Mouse (Mus musculus) mouse trophoblast stem cell (cell line): Measurements from ENCODE around the gene Tex2.

Source experiments
- in situ Hi-C, 2 experiments: fragments of 300-500 bp; cut with MseI, MboI; formaldehyde crosslinking; loops; 2 replicates in 1 of 2; 3 replicates in 1 of 2; pipeline ENCODE4 v1.15.1; 2025

The Tex2 gene

DNA sequence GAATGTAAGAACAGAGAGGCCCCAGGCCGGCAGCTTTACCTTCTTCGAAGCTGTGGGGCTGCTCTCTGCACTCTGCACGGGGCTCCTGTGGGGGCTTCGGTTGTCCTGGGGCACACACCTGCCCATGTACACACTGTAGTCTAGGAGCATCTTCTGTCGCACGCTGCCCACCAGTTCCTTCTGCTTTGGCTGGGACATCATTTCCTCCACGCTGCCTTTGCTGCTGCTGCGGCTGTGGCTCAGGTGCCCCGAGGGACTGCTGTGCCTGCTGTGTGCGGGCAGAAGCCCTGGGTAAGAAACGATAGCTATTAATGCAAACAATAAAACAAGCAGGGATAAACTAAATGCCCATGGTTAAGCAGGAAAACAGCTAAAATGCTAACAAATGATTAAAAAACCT is 69.1 kb downstream of the Tex2 start:
- in situ Hi-C loops = no loop called here

DNA sequence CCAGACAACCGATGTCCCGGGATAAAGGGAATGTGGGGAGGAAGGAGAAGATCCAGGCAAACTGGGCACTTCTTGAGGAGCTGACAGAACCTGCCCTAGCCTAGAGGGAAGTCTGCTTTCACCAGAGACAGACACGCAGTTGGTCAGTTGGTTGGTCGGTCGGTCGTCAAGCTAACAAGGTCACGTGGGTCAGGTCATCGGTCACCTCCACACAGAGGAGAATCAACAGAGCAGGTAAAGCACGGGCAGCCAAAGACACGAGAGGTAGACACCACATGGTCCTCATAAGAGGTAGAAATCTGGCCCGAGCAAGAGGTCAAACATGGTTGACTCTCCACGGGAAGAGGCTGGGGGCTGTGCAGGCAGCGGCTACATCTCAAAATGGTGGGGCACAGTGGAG is 70.2 kb downstream of the Tex2 start:
- in situ Hi-C loops = no loop called here

DNA sequence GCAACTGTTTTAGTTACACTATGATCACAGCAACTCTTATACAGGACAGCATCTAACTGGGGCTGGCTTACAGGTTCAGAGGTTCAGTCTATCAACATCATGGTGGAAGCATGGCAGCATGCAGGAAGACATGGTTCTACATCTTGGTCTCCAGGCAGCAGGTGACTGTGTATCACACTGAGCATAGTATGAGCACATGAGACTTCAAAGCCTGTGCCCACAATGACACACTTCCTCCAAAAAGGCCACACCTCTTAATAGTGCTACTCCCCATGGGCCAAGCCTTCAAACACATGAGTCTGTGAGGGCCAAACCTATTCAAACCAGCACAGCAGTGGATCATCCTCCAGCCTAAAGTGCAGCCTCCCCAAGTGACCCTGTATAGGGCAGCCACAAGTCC is 70.8 kb downstream of the Tex2 start:
- in situ Hi-C loops = no loop called here

DNA sequence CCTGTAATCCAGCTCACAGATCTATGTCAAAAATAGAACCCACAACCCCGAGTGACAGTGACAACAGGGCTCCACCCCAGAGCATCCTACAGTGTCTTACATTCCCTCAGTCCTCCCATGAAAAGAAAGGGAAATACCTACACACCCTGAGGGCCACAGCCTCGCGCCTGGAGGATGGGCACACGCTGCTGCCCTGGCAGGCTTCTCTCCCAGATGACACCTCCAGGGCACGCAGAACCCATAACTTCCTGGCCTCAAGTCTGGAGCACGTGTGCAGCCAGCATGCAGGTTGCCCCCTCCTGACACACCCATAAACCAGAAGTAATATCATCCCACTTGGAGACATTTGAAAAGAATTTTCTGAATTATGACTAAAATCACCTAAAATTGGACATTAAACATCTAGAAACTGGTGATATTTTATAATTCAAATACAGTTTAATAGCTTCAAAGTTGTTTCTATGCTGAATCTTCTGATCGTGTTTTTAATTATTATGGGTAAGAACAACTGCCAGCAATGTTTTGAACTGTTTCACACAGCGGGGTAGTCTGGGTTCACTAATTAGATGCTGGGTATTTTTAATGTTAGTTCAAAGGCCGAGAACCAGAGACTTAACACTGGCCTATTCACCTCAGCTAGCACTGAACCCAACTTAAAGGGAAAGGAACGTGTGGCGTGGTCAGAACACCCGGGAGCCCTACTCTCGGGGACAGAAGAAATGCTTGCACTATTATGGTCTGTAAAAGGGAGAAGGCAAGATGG is 72.5 kb downstream of the Tex2 start:
- in situ Hi-C loops = no loop called here

DNA sequence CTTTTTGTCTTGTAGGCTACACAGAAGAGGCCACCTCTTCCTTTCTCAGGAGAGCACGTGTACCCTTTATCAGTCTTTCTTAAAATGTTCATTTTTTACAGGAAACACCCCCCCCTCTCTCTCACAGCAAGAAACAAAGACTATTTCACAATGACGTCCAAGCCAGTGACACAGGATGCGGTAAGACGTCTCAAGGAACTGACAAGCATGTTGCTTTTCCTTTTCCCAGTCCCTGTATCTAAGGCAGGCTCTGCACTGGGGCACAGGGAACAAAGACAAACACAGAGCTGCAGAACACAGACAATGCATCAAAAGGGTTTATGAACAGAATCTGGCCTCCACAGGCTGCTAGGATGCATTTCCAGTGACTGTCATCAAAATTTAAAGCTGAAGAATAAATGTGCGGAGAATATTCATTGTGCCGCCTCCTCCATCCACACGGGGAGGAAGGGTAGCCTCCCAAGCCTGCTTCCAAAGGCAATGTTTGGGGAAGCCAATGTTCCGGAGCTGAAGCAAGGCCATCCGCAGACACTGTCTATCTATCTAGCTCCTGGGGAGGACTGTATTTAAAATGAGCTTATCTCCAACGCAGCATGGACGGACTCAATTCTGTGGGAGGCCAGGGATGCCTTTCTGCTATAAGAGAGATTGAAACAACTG is 76.8 kb downstream of the Tex2 start:
- in situ Hi-C loops = loop anchor here in 1 of 2 experiments (10.0 kb wide), 1 partner anchor 88 kb away; no protein-coding TSS in a partner anchor

DNA sequence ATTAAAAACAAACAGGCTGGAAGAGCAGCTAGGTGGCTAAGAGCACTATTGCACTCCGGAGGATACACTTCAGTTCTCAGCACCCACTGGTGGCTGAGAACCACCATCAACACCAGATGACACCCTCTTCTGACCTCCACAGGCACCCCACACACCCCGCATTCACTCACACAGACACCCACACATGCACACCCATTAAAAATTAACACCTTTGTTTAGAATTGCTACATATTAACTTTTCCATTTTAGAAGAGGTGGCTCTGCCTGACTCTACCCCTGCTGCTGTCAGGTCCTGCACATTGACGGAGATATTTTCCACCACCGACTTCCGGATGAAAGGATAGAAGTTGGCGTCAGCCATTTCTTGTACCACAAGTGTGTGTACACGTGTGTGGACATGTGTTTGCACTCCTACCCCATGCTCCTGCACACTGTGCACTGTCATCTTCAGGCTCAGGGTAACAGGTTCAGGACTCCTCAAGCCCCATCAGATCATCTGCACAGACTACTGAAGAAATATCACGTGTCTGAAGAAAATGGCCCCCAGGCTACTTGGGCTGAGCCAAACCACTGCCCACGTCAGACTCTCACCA is 77.5 kb downstream of the Tex2 start:
- in situ Hi-C loops = loop anchor here in 1 of 2 experiments (10.0 kb wide), 1 partner anchor 89 kb away; no protein-coding TSS in a partner anchor

DNA sequence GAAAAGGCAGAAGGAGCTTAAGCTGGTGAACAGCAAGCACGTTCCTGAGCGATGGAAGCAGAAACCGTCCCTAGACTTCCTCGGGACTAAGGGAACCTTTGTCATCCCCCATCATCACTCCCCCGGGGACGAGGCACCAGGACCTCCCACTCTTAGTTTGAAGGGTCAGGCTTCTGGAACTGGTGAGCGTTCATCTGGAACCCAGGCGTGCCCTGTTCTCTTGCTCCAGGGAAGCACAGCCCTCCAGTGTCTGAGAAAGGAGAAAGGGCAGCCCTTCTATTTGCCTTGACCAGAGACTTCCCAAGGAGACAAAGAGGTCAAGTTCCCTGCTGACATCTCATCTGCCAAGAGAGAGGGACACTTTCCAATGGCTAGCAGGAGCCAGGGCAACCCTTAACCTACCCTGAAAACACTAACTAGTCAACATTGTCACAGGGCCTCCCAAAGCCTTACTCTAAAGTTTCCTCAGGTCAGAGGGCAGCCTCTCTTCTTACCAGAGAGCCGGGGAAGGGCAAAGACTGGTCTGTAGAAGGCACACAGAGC is 80.9 kb downstream of the Tex2 start:
- in situ Hi-C loops = loop anchor here in 1 of 2 experiments (10.0 kb wide), 1 partner anchor 92 kb away; no protein-coding TSS in a partner anchor

DNA sequence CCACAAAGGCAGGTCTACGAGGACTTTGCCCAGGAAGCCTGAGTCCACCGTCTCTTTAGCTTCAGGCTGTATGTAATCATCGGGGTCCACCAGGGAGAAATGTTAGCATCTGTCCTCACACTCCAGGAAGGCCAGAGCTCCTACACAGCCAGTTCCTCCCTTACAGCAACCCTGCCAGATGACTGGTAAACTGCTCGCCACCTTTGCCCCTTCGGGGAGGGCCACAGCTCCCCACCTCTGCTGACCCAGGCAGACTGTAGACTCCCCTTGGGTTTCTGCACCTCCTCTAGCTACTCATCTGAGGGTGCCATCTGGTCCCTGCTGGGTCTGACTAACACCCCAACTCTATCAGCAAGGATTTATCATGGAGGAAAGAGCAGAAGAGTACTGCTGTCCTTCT is 83.4 kb downstream of the Tex2 start:
- in situ Hi-C loops = loop anchor here in 1 of 2 experiments (10.0 kb wide), 1 partner anchor 95 kb away; no protein-coding TSS in a partner anchor

DNA sequence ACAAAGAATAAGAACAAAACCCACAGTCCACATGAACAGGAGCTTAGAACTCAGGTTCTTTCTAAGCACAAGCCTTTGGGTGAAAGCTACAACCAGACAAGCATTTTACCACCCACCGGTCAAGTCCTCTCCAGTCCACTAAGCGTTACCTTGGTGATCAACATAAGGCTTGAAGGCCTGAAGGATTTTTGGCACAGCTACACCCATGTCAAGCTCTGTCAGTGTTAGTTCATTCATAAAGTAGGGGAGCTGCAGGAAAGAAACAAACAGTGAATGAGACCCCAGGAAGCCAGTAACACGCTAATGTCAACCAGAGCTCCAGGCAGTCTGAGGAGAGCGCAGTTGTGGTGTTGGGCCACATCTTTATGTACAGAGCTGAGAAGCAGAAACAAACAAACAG is 84.1 kb downstream of the Tex2 start:
- in situ Hi-C loops = no loop called here

DNA sequence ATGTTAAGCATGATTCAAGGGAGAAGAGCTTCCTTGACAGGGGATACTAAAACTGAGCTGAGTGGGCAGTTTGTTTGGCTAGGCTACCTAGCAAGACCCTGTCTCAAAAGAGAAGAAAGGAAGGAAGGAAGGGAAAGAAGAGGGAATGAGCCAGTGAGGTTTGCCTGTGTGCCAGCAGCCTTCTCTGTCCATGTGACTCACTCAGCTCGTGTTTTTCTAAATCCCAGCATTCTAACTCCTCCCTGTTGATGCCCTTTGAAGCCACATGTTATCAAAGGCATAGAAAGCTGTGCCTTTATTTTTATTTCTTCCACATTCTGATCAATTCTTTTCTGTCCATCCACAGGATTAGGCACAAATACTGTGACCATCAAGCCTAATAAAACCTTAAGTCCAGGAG is 85.3 kb downstream of the Tex2 start:
- in situ Hi-C loops = no loop called here

DNA sequence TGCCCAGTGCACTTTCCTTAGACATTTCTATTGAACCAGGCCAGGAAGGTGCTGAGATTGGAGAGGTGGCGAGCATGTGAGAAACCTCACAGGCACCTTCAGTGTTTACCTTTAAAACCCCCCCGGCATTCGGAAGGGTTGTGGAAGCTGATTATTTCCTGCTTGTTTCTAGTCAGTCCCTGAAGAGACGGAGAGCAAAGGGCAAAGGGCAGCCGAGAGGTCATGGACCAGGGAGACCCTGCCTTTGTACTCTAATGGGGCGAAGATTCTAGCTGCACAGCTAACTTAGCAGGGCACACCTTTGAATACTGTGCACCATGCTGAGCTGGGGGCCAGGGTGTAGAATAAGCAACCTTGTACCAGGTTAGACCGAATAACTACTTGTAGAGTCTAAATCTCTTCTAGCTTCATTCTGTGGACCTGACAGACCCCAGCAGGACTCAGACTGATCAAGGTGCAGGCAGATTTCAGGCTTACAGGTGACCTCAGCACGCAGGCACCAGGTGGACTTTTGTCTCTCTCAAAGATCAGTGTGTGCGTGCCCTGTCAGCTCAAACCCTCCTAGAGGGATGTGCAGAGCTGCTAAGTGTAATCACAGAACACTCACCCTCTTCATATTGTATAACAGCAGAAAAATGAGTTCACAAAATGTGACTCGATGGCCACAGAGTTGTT is 85.9 kb downstream of the Tex2 start:
- in situ Hi-C loops = no loop called here

DNA sequence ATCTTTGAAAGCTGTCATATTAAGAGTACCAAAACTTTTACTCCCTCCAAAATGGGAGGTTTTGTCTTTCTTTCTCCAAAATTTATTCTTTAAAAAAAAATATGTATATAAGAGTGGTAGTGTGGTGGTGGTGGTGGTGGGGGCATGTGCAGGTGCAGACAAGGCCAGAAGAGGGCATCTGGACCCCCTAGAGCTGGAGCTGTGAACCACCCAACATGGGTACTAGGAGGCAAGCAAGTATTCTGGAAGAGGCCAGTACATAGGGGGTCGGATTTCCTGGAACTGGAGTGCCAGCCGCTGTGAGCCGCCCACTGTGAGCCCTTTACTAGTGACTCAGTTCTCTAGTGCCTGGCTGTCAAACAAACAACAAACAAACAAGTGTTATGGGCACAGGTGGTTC is 90.7 kb downstream of the Tex2 start:
- in situ Hi-C loops = no loop called here

DNA sequence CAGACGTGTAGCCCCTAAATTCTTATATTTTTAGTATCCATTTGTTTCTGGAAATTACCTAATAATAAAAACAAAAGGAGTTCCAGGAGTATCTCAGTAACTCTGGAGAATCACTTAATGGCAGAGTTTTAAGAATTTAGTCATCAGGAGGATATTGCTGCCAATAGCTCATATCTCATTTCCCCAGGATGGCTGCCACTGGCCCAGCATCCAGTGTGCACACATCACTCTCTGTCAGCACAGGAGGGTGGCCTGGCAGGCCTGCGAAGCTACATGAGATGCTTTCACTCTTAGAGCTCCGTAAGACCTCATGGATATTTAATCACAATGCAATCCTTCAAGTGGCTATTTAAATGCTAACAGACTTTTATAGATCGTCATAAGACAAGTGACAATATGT is 91.6 kb downstream of the Tex2 start:
- in situ Hi-C loops = no loop called here

DNA sequence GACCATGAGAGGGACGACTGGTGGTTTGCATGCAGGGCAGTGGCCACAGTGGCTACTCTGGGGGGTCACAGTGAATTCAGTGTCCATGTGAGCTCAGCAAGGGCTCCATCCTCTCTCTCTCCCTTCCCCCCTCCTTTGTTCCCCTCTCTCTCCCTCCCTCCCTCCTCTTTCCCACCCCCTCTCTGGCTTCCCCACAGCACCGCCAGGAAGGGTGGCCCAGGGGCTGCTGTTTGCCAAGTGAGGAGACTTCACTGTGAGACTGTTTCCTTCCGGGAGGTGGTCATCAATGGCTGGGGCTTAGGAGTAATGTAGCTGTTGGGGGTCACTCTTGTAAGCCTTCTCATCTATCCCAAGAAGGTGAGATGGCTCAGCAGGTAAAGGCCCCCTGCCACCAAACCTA is 92.8 kb downstream of the Tex2 start:
- in situ Hi-C loops = no loop called here

DNA sequence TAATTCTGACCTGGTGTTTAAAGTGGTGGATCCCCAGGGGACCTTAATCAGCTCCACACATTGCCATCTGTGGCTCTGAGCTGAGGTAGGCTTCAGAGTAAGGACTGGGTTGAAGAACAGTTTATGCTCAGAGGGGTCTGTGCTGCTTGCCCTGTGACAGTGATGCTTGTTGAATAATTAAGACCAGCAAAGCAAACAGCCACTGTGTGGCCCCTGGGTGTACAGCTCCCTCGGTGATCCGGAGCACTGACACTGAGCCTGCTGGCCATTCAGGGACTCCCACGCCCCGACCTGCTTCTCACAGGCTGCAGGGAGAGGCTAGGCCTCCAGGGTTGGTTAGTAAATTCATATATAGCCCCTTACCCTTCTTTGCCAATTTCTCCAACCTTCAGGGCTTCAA is 93.7 kb downstream of the Tex2 start:
- in situ Hi-C loops = loop anchor here (10.0 kb wide), 2 partner anchors 225 to 235 kb away; partner anchors contain the start of genes Milr1 (in 1 of the 2) and Pecam1 (in 1 of the 2)

DNA sequence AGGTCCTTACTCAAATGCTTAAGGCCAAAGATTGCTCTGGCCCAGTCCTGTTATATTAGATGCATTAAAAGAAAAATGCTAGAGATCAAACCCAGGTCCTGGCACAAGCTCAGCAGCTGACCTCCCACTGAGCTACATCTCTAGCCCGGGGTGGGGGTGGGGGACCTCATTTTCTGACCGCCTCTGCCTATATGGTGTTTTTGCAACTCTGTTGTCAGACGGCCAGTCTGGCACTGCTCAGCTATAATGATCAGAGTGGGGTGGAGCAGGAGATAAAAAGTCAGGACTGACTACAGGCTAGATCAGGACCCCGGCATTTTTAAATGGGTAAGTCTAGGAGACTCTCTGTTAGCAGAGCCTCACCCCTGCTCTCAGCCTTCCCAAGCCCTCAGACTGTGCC is 94.8 kb downstream of the Tex2 start:
- in situ Hi-C loops = loop anchor here (10.0 kb wide), 2 partner anchors 226 to 236 kb away; partner anchors contain the start of genes Milr1 (in 1 of the 2) and Pecam1 (in 1 of the 2)

DNA sequence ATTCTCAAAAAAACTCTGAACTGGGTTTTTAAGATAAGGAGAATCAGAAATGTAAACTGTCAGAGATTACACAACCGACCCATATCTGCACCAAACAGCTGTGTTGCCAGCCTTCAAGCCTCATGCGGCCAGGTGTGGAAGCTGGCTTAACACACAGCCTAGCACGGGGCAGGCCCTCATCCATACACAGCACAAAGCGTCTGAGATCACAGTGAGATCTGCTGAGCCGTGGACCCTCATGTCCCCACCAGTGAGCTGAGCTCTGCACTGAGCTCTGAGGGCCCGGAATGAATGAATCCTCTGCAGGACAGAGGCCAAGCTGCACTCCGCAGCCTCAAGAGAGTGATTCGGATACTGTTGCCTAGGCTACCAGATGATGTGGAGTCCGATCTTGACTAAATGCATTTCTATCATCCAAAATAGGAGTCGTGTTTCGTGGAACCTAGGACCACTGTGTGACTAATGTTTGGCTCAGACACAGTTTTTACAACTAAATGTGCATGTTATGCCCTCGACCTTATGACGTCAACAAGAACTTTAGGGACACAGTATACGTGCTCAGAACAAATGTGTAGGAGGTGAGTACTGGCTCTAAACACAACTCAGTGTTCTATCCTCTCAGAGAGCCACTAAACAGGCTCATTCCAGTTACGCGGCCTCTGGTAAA is 98.0 kb downstream of the Tex2 start:
- in situ Hi-C loops = loop anchor here (10.0 kb wide), 2 partner anchors 230 to 240 kb away; partner anchors contain the start of genes Milr1 (in 1 of the 2) and Pecam1 (in 1 of the 2)

DNA sequence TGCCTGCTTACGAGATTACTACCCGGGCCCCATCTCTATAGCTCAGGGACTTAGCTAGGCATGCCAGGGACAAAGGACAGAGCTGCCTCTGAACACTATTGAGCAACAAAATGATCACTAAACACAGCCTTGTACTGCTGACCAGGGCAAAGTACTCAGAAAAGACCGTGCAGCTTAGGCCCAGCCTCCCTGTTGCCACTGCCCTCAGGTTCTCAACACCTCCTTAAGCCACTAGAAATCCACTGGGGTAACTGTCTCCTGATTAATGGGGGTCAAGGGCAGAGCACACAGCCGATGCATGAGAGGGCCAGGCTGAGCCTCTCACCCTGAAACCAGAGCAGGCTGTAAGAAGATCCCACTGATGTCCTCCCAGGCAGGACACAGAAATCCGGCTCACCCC is 98.8 kb downstream of the Tex2 start:
- in situ Hi-C loops = loop anchor here (5.0 to 10.0 kb wide), 3 partner anchors 113 to 240 kb away; partner anchors contain the start of genes Milr1 (in 1 of the 2) and Pecam1 (in 1 of the 2)

DNA sequence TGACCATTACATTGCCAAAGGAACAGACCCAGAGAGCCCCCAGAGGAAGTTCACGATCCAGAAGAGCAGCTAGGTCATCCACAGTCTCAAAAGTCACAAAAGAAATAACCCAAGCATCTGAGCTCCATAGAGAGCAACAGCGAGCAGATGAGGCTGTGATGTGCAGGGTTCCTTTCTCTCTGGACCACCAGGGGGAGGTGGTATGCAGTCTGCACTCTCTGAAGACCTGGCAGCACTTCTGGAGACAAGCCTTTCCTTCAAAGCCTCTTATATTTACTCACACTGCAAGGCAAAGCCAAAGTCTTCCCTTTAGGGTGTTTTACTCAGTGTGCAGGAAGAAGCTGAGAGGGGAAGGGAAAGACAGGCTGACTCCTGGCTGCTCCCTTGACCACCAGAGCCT is 100.1 kb downstream of the Tex2 start:
- in situ Hi-C loops = loop anchor here (5.0 to 10.0 kb wide), 3 partner anchors 114 to 242 kb away; partner anchors contain the start of genes Milr1 (in 1 of the 2) and Pecam1 (in 1 of the 2)

DNA sequence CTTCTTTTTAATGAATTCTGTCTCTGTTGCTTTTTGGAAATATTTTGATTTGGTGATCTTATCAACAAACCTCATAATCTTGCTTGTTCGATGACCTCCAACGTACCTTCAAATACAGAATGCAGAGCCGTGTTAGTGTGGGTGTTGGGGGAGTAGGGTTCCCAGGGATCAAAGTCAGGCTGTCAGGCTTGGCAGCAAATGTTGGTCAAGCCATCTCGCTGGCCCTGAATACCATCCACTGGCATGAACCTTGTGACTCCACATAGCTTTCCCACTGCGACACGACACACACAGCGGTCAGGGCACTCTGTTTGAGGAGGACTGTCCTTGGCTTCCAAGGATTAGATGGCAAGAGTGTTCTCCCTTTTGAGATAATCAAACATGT is 101.2 kb downstream of the Tex2 start:
- in situ Hi-C loops = loop anchor here (5.0 to 10.0 kb wide), 3 partner anchors 115 to 243 kb away; partner anchors contain the start of genes Milr1 (in 1 of the 2) and Pecam1 (in 1 of the 2)
